Mouse (Mus musculus) thymus, adult 2 months (tissue): ENCODE data around the gene Serpinb9c. TPM values are rescaled to one million over a fixed set of nuclear protein-coding genes. Genes with fewer than 3 reads are reported as not detected.
"Not testable (repeated sequence)": the region's sequence is repeated elsewhere in the genome, so short reads cannot be mapped to it uniquely, and the experiment has no call there.

Experiments used
- DNase-seq: peaks from one replicate; pipeline ENCODE4 v3.0.0; 2021
- H3K27ac ChIP-seq: fragments of 200-500 bp; 2 replicates; pipeline ENCODE4 v1.5.1; 2012; ENCODE audit warnings: low read length, control low read depth; ENCODE audit not compliant: control insufficient read depth, insufficient read depth
- H3K27me3 ChIP-seq: fragments of 200-500 bp; 2 replicates; pipeline ENCODE4 v1.6.1; 2012; ENCODE audit warnings: mild to moderate bottlenecking, low read length, moderate library complexity, mixed read lengths; ENCODE audit not compliant: control insufficient read depth, insufficient read depth
- H3K36me3 ChIP-seq: fragments of 200-500 bp; 2 replicates; pipeline ENCODE4 v1.6.1; 2012; ENCODE audit warnings: mild to moderate bottlenecking, low read length, moderate library complexity; ENCODE audit not compliant: control insufficient read depth, insufficient read depth
- H3K4me1 ChIP-seq: fragments of 200-500 bp; replicated peaks from 2 replicates; pipeline ENCODE4 v1.6.1; 2012; ENCODE audit warnings: low read length; ENCODE audit not compliant: control insufficient read depth, insufficient read depth
- H3K4me3 ChIP-seq: fragments of 200-500 bp; 2 replicates; pipeline ENCODE4 v1.5.1; 2012; ENCODE audit warnings: mild to moderate bottlenecking, low read length, control low read depth, moderate library complexity; ENCODE audit not compliant: control insufficient read depth, insufficient read depth
- CTCF ChIP-seq: fragments of 200-500 bp; IDR thresholded peaks from 2 replicates; pipeline ENCODE4 v1.5.1; 2012; ENCODE audit warnings: mild to moderate bottlenecking, control low read depth, low read length, moderate library complexity, borderline replicate concordance; ENCODE audit not compliant: control insufficient read depth, poor library complexity, insufficient read depth; ENCODE audit errors: extremely low read depth
- POLR2A ChIP-seq: fragments of 200-500 bp; IDR thresholded peaks from 2 replicates; pipeline ENCODE4 v1.6.1; 2012; ENCODE audit warnings: mild to moderate bottlenecking, low read length, control low read depth, moderate library complexity; ENCODE audit not compliant: control insufficient read depth, poor library complexity, insufficient read depth; ENCODE audit errors: extremely low read depth
- WGBS: fragments of 180-500 bp; shearing (Covaris S2); methylation state at CpG from one replicate; pipeline ENCODE4 v1.1.7; 2018; 5-methylcytosine and 5-hydroxymethylcytosine counted together
- polyA plus RNA-seq: library from polyadenylated mRNA; depleted of rRNA; stranded (reverse); fragments of >200 nt; gene quantifications from 2 replicates; pipeline ENCODE4 v1.2.3, GENCODE M21; 2012; rRNA removed

The Serpinb9c gene
- polyA plus RNA-seq, result not detected in 2 replicates

DNA sequence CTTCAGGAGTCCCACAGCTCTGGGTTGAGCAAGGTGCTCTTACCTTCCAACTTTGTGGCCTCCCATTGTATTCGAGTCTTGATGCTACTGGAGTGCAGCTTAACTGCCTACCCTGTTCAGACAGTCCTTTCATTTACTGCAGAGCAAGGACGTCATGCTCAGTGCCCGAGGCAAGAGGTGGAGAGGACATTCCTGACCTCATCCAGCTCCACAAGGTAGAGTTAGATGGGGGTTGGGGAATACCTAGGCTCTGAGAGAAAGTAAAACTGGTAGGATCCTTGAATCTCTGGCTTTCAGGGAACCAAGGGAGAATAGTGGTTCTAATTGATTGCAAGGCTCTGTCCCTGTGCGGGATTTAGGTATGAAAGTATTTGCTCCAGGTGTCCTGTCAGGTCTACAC is at the start of gene Serpinb9c:
TSS of gene Serpinb9c (minus strand) at position 101 of the 400 bp plus-strand sequence.
- Histone ChIP-seq H3K27me3 (no peaks in the 10 kb centered on the region), H3K4me3 (no peak within 1 kb of the TSS), H3K36me3 (no peaks in the 10 kb centered on the region), H3K27ac (no peak within 1 kb of the TSS), H3K4me1 (no peaks in the 10 kb centered on the region)
- no peak for DNase-seq
- TF ChIP-seq POLR2A (no peak), CTCF (no peak)
- WGBS, result 76% methylated on average over 4 of the region's 4 CpGs

DNA sequence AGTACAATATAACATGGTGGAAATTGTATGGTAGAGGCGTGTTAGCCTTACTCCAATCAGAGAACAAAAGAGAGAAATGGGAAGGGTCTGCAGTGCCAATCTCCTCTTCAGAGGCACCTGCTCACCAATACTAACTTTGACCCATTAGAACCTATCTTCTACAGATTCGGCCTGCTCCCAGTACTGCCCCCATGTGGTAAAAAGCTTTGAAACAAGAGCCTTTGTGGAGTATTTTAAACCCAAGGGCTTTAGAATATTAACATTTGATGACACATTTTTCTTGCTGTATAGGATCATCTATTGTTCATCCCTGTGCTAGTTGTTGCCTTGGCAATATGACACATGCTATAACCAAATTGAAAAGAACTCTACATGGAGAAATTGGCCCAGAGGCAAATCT is 40.2 kb upstream of the Serpinb9c start:
- Histone ChIP-seq H3K36me3 (no peaks in the 10 kb centered on the region), H3K27me3 (no peaks in the 10 kb centered on the region), H3K4me1 (no peaks in the 10 kb centered on the region), H3K4me3 (no peak overlapping the region), H3K27ac (no peak overlapping the region)
- WGBS, result 60% methylated on average over 2 of the region's 2 CpGs
- TF ChIP-seq POLR2A, result no peak
- TF ChIP-seq CTCF, result no peak
- DNase-seq, result no peak

DNA sequence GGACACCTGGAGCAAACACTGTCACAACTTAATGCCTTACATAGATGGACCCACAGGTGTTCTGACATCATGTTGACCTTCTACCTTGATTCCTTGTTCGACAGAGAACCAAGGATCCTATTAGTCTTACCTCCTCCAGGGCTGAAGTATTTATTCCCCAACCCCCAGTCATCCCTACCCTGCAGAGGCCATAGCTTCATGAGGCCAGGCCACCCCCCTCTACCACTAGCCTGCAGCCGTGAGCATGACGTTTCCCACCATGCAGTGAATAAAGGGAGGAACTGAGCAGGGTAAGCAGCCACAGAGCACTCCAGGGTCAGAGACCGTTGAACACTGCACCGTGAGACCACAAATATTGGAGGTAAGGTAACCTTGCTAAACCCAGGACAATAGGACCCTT is 33.1 kb upstream of the Serpinb9c start, which contains the start of gene Serpinb9d:
TSS of gene Serpinb9d (plus strand) at position 301 of the 400 bp plus-strand sequence.
- Histone ChIP-seq H3K4me3 (no peak within 1 kb of the TSS), H3K4me1 (no peaks in the 10 kb centered on the region), H3K36me3 (no peaks in the 10 kb centered on the region), H3K27me3 (no peaks in the 10 kb centered on the region), H3K27ac (no peak within 1 kb of the TSS)
- no peak for DNase-seq
- WGBS, result 83% methylated on average over 5 of the region's 5 CpGs
- TF ChIP-seq POLR2A (no peak), CTCF (no peak)

DNA sequence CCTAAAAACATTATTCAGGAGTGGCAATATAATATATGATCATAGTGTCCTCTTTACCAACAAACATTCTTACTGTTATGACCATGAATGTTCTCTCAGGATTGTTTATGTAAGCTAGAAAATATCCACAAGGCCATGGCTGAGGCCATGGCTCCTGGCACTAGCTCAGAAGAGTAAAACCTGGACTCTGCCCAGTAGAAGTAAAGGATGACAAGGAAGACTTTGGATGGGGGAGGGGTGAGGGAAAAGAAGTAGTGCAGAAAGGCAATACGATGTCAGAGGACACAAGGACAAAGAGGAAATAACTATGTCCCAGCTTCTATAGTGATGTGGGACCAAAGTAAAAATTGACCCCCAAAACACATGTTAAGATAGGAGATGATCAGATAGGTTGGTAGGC is 30.9 kb upstream of the Serpinb9c start:
- not testable (repeated sequence) for H3K4me3 ChIP-seq, H3K27me3 ChIP-seq, H3K27ac ChIP-seq, H3K4me1 ChIP-seq, DNase-seq, H3K36me3 ChIP-seq
- WGBS, result 74% methylated on average over 1 of the region's 1 CpGs

DNA sequence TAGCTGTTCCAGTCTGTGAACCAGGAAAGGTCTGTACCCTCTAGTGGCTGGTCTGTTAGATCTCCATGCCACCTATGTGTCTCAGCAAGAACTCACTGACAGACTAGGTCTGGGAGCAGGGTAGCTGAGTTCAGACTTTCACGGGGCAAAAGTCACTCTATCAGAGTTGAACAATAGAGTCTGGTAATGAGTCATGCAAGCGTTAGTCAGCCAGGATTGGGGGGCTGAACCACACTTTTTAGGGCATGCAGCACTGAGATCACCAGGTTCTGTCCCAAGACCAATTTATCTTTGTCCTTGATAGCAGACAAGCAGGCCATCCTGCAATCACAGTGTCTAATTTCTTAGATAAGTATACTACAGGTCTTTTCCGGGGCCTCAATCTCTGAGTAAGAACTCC is 18.1 kb downstream of the Serpinb9c start:
- Histone ChIP-seq H3K4me1 (no peaks in the 10 kb centered on the region), H3K4me3 (no peak overlapping the region), H3K36me3 (no peaks in the 10 kb centered on the region), H3K27ac (no peak overlapping the region), H3K27me3 (no peaks in the 10 kb centered on the region)
- 74% methylated on average over 3 of the region's 3 CpGs for WGBS
- DNase-seq, result no peak
- no peak for TF ChIP-seq POLR2A
- TF ChIP-seq CTCF, result no peak

DNA sequence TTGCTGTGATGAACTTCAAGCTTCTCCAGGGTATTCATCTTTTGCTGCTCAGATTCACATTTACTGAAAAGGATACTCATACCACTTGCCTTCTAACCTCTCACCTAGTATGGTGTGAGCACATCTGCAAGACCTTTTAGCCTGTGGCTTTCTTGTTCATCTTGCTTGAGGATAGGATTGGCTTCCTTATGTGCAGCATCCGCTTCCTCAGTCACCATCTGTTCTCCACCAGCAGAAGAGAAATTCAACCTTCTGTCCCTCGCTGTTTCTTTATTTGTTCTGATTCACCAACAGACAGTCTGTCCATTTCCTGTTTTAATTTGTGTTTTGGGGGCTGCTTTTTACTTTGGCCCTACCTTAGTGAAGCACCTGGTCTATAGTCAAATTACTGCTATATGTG is 21.8 kb downstream of the Serpinb9c start:
- Histone ChIP-seq H3K4me3 (no peak overlapping the region), H3K27ac (no peak overlapping the region), H3K36me3 (no peaks in the 10 kb centered on the region), H3K27me3 (no peaks in the 10 kb centered on the region), H3K4me1 (no peaks in the 10 kb centered on the region)
- TF ChIP-seq CTCF (no peak), POLR2A (no peak)
- DNase-seq, result no peak
- WGBS, result 92% methylated on average over 2 of the region's 2 CpGs

DNA sequence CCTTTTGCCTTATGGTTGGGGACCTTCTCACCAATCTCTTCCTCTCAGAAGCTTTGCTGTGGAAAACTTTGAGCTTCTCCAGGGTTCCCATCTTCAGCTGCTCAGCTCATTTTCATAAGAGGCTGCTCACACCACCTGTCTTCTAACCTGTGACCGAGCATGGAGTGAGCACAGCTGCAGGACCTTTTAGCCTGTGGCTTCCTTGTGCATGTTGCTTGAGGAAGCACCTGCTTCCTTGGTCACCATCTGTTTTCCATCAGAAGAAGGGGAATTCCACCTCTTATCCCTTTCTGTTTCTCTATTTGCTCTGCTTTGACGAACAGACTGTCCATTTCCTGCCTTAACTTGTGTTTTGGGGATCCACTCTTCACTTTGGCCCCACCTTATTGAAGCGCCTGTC is 46.5 kb downstream of the Serpinb9c start:
- Histone ChIP-seq H3K4me1 (no peaks in the 10 kb centered on the region), H3K27ac (no peak overlapping the region), H3K4me3 (no peak overlapping the region), H3K36me3 (no peaks in the 10 kb centered on the region), H3K27me3 (no peaks in the 10 kb centered on the region)
- no peak for DNase-seq
- no peak for TF ChIP-seq CTCF
- WGBS, result 11% methylated on average over 3 of the region's 3 CpGs
